ENCODE assay signal across 9 mouse cellular contexts in genomic region chr2:30750025-30750424, GRCm38 (mm10). TPM values are rescaled to one million over a fixed set of nuclear protein-coding genes. Genes with fewer than 3 reads are reported as not detected.
DNase-seq lines count a peak whose midpoint lies in the region; ATAC-seq lines count a peak whose summit lies in the region.
"Had no signal": no experiment of that assay in that cellular context is flagged by ENCODE, and none has a peak within 500 bp of the region (broad histone marks: within the 10 kb centered on the region; RNA-seq: fewer than 3 reads in every experiment).

No protein-coding gene starts in this region.

- 50% methylated on average over 5 of the region's 5 CpGs for WGBS in forebrain, embryonic 13.5 days
- 64% methylated on average over 5 of the region's 5 CpGs for WGBS in intestine, embryonic 15.5 days
- 38% methylated on average over 5 of the region's 5 CpGs for WGBS in midbrain, embryonic 15.5 days

- H3K9me3 ChIP-seq in forebrain, embryonic 13.5 days (replicated peaks), result 0 out of 2 replicates have a peak, but pooled peaks cover 5% of the 10 kb centered on the region
- no peaks in the 10 kb centered on the region for H3K9me3 ChIP-seq in intestine, embryonic 15.5 days
- no peaks in the 10 kb centered on the region for H3K9me3 ChIP-seq in midbrain, embryonic 15.5 days
- H3K9me3 ChIP-seq: liver, embryonic 13.5 days had no signal

- no peak overlapping the region for H3K9ac ChIP-seq in forebrain, embryonic 13.5 days
- no peak overlapping the region for H3K9ac ChIP-seq in intestine, embryonic 15.5 days
- no peak overlapping the region for H3K9ac ChIP-seq in midbrain, embryonic 15.5 days
- H3K9ac ChIP-seq: liver, embryonic 13.5 days had no signal

- H3K27ac ChIP-seq in forebrain, embryonic 13.5 days, result peak overlapping the region; percentile 60
- 0 out of 2 replicates have a peak overlapping the region, but pooled peaks have one; percentile 0 for H3K27ac ChIP-seq in intestine, embryonic 15.5 days
- H3K27ac ChIP-seq in midbrain, embryonic 15.5 days, result 0 out of 2 replicates have a peak overlapping the region, but pooled peaks have one; percentile 8
- H3K27ac ChIP-seq: liver, embryonic 13.5 days had no signal

- no peak overlapping the region for H3K4me3 ChIP-seq in forebrain, embryonic 13.5 days
- H3K4me3 ChIP-seq in intestine, embryonic 15.5 days (replicated peaks), result no peak overlapping the region
- no peak overlapping the region for H3K4me3 ChIP-seq in midbrain, embryonic 15.5 days
- H3K4me3 ChIP-seq: liver, embryonic 13.5 days had no signal

- peaks cover 12% of the 10 kb centered on the region for H3K4me1 ChIP-seq in forebrain, embryonic 13.5 days
- H3K4me1 ChIP-seq in intestine, embryonic 15.5 days (replicated peaks), result peaks cover 6% of the 10 kb centered on the region
- no peaks in the 10 kb centered on the region; the same call in 1 of the 2 replicates for H3K4me1 ChIP-seq in midbrain, embryonic 15.5 days

- H3K4me2 ChIP-seq in forebrain, embryonic 13.5 days, result no peak overlapping the region
- H3K4me2 ChIP-seq in intestine, embryonic 15.5 days (replicated peaks), result no peak overlapping the region
- no peak overlapping the region for H3K4me2 ChIP-seq in midbrain, embryonic 15.5 days
- H3K4me2 ChIP-seq: liver, embryonic 13.5 days had no signal

- peak; percentile 41 for DNase-seq in kidney, adult 11 months
- no peak for DNase-seq in kidney, adult 8-10 months
- DNase-seq in cerebellum, postnatal 36 days, result no peak
- no peak for DNase-seq in gastrocnemius, postnatal 14 days
- no peak for DNase-seq in cerebellum, postnatal 10 days
- DNase-seq: liver, embryonic 13.5 days had no signal

- no peak for ATAC-seq in forebrain, embryonic 13.5 days
- no peak for ATAC-seq in intestine, embryonic 15.5 days
- ATAC-seq in midbrain, embryonic 15.5 days (replicated peaks), result no peak

- no peaks in the 10 kb centered on the region for H3K36me3 ChIP-seq in forebrain, embryonic 13.5 days (ENCODE audit: poor library complexity, severe bottlenecking)
- H3K36me3 ChIP-seq in intestine, embryonic 15.5 days, result no peaks in the 10 kb centered on the region
- no peaks in the 10 kb centered on the region for H3K36me3 ChIP-seq in midbrain, embryonic 15.5 days (replicated peaks)
- H3K36me3 ChIP-seq: liver, embryonic 13.5 days had no signal

- 0 out of 2 replicates have a peak, but pooled peaks cover 3% of the 10 kb centered on the region for H3K27me3 ChIP-seq in forebrain, embryonic 13.5 days
- H3K27me3 ChIP-seq in intestine, embryonic 15.5 days (replicated peaks), result no peaks in the 10 kb centered on the region
- H3K27me3 ChIP-seq in midbrain, embryonic 15.5 days (replicated peaks), result no peaks in the 10 kb centered on the region
- H3K27me3 ChIP-seq: liver, embryonic 13.5 days had no signal

- intact Hi-C loops in gastrocnemius, postnatal 14 days (cut with DNase I; ENCODE audit: low total_unique reads), result no loop called here

RNA-seq across cellular contexts. Expression of gene 1700001O22Rik, which starts 53.4 kb away (rescaled TPM):
- polyA plus RNA-seq in forebrain, embryonic 13.5 days (2015; fragmentation: Nextera tagmentation; extraction: Ambion mirVana), result 3.8 and 4.5 TPM in 2 replicates
- 1.1 and 1.8 TPM in 2 replicates for polyA plus RNA-seq in intestine, embryonic 15.5 days (2015; fragmentation: Nextera tagmentation; extraction: Ambion mirVana)
- polyA plus RNA-seq in midbrain, embryonic 15.5 days (2015; fragmentation: Nextera tagmentation; extraction: Ambion mirVana), result 1.2 and 1.7 TPM in 2 replicates
- total RNA-seq in gastrocnemius, postnatal 14 days (2021), result under 1 TPM; 0.44 to 0.45 TPM

RNA-seq across cellular contexts. Expression of gene Ntmt1, which starts 57.6 kb away (rescaled TPM):
- polyA plus RNA-seq in forebrain, embryonic 13.5 days (2015; fragmentation: Nextera tagmentation; extraction: Ambion mirVana), result 120 and 127 TPM in 2 replicates
- polyA plus RNA-seq in intestine, embryonic 15.5 days (2015; fragmentation: Nextera tagmentation; extraction: Ambion mirVana), result 84.5 and 85.4 TPM in 2 replicates
- polyA plus RNA-seq in midbrain, embryonic 15.5 days (2015; fragmentation: Nextera tagmentation; extraction: Ambion mirVana), result 122 and 123 TPM in 2 replicates
- total RNA-seq in gastrocnemius, postnatal 14 days (2021), result 10 to 100 TPM; 17.0 to 20.8 TPM

Comparison
In these comparisons a context has a peak if more than half of its experiments do, and no peak if none do; other contexts are left out.
1. H3K27ac ChIP-seq: peak in every context shown above with its lines; median percentile 60 in forebrain, embryonic 13.5 days; 8 in midbrain, embryonic 15.5 days; 0 in intestine, embryonic 15.5 days.